Mouse (Mus musculus) lung, postnatal 0 days (tissue): ENCODE measurements around the gene Hhat.

ENCODE experiments used
- CTCF ChIP-seq: IDR thresholded peaks from 2 replicates; pipeline ENCODE4 v1.5.1; 2016; ENCODE audit warnings: antibody characterized with exemption, mild to moderate bottlenecking
- EP300 ChIP-seq: IDR thresholded peaks from 2 replicates; pipeline ENCODE4 v1.6.1; 2016; ENCODE audit warnings: antibody characterized with exemption, mild to moderate bottlenecking, control low read depth

- TF ChIP-seq CTCF (no peak), EP300 (no peak)
These were observed 41.3 kb upstream of the Hhat start for GRCm38 (mm10) chr1:192812290-192812689.
